Mouse (Mus musculus): ENCODE results near the gene Sostdc1. TPM values are rescaled to one million over a fixed set of nuclear protein-coding genes. Genes with fewer than 3 reads are reported as not detected.

Gene Sostdc1
- 8.5 and 13.3 TPM in 2 replicates for polyA plus RNA-seq (2012; rRNA removed)

GRCm38 (mm10) chr12:36313916-36314315, at the start of gene Sostdc1:
Sostdc1 (plus strand) TSS chr12:36314139.

Other genes with a start within 250 kb of the Sostdc1 start
- 34.1 and 35.2 TPM in 2 replicates for gene Ankmy2, start 157.0 kb upstream of the Sostdc1 start, polyA plus RNA-seq (2012; rRNA removed)
- 217 and 269 TPM in 2 replicates for gene Bzw2, start 156.1 kb upstream of the Sostdc1 start, polyA plus RNA-seq (2012; rRNA removed)
- gene Lrrc72, start 60.7 kb upstream of the Sostdc1 start, polyA plus RNA-seq (2012; rRNA removed) = 0.09 TPM in 1 of 2 replicates, not detected in the other
- 3.7 and 4.3 TPM in 2 replicates for gene Ispd, start 67.3 kb downstream of the Sostdc1 start, polyA plus RNA-seq (2012; rRNA removed)
- 0.39 and 0.79 TPM in 2 replicates for gene D630036H23Rik, start 68.0 kb downstream of the Sostdc1 start, polyA plus RNA-seq (2012; rRNA removed)

Data from central nervous system, embryonic 14 days (tissue).